Mouse (Mus musculus): ENCODE data around the gene Upk3b.

DNA sequence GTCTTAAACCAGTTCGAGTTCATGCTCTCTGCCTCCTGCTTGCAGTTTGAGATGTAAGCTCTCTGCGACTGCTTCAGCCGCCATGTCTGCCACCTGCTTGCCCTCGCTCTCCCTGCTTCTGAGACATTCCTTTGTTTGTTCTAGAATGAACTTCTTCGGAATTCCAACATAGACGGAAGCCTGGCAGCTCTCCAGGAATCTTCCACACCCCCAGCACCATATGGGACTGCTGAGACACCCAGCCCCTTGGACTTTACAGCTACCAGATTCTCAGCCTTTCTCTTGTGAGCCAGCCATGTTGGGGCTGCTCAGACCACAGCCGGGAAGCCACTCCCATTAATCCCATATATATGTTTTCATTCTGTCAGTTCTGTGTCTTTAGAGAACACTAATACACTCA lies 38.0 kb downstream of the Upk3b start:
- no peak for TF ChIP-seq CTCF (IDR thresholded peaks at IDR 0.05; ENCODE audit: low read depth, low read length)
- TF ChIP-seq POLR2A (IDR thresholded peaks at IDR 0.05; ENCODE audit: insufficient read depth, low read length) = no peak
